Mouse (Mus musculus) WW6 (cell line): ENCODE measurements around the gene Ssbp4.
"Not testable (repeated sequence)": the region's sequence is repeated elsewhere in the genome, so short reads cannot be mapped to it uniquely, and the experiment has no call there.

Source experiments
- DNase-seq: peaks from one replicate; pipeline ENCODE4 v3.0.0-alpha.2; 2013; ENCODE audit warnings: low read depth, low spot score

Gene Ssbp4

DNA sequence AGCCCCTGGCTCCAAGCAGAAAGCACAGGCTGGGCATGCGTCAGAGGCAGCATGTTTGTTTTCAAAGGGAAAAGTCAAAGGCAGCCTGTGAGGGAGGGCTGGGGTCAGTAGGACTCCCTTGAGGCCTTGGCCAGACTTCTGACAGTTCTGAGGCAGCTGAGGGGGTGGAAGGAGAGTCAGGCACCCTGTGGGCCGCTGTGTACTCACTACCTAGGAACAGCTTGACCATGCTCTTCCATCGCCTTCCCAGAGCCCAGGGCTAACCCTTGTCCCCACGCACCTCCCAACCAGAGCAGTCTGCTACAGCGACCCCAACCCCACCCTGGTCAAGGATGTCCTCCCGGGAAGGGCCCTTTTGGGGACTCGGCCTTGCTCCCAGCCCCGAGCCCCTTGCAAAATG is 15.5 kb downstream of the Ssbp4 start:
- DNase-seq, result no peak

DNA sequence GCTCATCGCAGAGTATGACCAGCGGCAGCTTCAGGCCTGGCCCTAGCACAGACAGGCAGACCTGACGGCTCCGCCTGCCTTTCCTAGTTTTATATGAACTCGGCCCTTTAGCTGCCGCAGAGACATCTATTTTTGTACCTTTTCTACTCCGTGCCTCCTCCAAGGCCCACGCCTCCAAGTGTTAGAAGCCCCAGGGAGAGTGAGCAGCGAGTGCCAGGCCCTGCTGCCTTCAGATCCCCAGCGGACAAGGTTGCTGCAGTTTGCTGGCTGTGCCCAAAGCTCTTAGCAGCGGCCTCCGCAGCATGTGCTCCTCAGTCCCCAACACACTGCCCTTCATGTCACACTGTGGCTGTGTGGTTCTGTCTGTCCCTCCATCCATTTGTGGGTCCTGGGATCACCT is 17.1 kb downstream of the Ssbp4 start:
- no peak for DNase-seq

DNA sequence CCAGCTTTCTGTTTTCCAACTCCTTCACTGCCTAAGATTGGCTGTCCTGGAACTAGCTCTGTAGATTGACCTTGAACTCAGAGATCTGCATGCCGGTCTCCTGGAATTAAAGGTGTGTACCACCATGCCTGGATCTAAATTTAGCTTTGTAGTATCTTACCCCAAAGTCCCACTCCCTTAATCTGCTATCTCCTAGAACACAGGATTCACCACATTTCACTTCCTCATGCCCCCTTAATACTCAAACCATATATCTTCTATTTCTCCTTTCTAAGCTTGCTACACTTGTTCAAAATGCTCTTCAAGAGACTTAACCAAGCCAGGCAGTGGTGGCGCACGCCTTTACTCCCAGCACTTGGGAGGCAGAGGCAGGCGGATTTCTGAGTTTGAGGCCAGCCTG is 20.7 kb downstream of the Ssbp4 start:
- DNase-seq, result not testable (repeated sequence)

DNA sequence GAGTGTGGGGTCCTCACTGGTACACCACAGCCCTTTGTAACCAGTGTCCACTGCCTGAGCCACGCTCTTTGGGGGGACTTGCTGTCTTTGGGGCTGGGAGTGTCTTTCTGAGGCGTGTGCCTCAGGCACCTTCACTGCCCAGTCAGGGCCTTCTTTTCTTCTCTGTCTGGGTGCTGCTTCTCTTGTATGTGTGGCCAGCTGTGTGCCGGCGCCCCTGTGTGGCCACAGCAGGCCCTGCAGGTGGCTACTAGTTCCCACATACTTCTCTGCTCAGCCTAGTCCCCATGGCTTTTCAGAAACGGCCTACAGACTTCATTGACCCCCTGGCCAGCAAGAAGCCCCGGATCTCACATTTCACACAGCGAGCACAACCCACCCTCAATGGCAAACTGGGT is 23.4 kb downstream of the Ssbp4 start:
- DNase-seq, result no peak

DNA sequence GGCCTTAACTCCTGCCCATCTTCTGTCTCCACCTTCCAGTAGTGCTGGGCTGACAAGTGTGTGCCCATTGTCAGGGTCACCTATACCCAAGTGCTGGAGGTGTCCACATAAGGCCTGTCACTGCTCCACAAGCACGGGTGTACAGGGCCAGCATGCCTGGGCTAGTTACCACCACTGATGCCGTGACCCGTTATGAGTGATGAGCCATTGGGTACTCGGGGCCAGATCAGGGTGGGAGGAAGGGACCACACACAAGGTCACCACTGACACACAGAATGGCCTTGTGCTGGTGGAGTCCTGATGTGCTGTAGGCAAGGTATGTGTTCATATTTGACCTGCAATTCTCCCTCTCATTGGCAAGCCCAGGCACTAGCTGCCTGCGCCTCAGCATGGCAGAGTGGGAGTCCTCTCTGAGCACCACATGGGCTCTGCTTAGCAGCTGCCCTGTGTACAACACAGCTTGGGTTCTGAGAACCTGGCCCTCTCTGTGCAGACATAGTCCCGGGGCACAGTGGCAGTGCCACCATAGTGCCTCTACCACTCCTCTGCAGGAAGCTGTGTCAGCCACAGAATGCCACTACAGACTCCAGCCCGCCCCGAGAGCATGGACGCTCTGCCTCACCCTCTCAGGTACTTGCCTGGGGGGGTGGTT is 23.9 kb downstream of the Ssbp4 start:
- no peak for DNase-seq

DNA sequence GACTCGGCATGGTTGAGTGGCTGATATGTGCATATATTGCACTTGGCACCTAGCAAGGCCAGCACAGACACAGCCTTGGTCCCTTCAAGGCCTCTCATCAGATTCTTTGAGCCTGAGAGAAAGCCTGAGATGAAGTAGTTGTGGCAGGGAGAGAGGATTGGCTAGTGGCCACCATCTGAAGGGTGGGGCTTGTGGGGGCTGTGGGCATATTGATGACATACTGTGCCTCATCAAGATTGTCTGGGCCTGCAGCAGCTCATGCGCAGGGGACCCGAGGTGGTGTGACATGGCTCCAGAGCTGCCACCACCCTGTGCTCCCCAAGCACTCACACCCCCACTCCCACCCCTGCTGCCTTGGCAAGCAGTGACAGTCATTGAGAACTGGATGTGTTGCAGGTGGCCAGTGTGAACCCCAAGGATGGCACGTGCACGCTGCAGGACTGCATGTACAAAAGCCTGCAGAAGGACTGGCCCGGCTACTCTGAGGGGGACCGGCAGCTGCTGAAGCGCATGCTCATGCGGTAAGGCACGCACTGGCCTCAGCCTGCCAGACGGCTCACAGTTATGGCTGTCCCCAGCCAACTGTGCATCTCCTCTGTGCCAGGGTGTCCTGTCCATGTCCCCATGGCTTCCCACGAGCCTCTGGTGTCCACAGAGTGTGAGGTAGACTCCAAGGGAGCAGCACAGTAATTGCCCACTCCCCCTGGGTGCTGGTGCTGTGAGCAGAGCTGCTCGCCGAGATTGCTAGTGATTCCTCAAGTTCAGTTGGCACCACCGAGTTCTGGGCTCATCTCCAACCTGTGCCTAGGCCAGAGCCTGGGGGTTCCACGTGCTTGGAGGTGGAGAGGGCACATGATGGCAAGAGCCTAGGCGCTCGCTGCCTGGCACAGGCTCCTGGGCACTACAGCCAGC is 24.9 kb downstream of the Ssbp4 start:
- DNase-seq, result no peak

DNA sequence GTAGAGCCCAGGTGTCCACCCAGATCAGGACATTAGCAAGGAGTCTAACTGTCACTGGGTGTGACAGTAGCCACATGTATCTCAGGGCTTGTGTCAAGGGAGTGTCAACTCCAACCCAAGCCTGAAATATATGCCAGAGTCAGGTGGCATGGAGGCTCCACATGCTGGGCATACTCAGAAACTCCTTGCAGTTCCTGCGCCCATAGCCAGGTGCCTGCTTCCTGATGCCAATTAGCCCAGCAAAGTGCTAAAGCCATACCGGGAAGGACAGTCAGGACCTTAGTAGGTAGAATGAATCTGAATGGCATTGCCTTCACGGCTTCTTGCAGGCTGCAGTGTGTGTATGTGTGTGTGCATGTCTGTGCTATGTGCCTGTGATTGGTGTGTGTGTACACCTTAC is 31.5 kb downstream of the Ssbp4 start:
- DNase-seq, result no peak

DNA sequence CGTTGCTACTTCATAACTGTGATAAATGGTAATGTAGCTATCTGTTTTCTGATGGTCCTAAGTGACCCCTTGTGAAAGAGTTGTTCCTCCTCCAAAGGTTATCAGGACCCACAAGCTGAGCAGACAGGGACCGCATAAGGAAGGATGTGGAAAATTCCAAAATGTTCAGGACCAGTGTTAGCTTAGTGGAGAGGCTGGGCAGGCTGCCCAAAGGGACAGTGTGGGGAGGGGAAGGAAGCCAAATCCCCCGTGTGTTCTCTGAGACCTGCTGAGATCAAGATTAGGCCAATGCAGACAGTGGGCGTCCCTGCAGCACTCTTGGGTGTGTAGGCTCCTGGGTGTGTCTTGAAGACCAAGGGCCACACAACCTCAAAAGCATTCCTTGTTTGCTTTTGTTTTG is 33.8 kb downstream of the Ssbp4 start:
- DNase-seq, result no peak

DNA sequence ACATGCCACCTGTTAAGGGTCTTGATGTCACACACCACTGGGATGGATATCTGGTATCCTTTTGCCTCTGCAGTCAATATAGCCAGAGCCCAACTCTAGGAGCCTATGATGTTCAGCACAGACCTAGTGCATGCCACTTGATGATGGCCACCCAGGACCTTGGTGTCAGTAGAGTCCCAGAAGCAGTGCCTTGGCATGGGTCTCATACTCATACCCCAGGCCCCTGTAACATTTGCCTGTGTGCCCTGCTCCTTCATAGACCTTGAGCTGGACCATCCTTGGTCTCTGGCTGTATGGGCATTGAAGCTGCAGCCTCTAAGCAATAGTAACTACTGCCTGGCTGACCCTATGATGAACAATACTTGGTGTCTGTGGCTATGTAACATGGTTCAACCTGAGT is 34.4 kb downstream of the Ssbp4 start:
- no peak for DNase-seq

DNA sequence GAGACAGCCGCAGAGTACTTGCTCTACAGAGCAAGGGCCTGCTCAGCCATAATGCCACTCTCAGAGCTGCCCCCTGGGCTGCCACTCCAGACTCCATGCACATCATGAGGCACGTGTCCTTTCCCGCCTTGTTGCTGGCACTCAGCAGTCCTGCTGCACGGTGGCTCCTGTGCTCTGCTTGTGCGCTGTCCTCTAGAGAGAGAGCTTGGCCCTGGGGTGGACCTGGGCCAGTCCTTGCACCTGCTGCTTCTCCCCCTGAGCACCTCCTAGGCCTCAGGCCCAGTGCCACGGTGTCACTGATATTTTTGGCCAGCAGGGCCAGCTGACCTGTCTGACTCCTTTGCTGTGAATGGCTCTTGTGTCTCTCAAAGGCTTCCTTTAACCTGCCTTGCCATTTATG is 37.7 kb downstream of the Ssbp4 start:
- no peak for DNase-seq

DNA sequence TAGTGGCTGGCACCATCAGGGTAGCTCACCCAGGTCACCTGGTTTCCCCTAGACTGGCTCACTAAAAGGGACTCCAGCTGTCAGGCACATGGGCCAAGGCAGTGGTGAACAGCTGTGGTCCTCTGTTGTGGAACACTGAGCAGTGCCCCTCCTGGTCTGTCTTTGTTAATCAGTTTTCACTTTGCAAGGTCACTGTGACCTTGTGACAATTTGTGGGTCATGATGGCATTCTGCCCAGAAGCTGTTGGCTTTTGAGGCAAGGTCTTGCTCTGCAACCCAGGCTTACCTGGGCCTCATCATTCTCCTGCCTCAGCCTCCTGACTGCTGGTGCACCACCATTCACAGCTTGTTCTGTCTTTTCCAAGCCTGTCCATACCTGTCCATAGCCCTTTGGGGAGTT is 38.3 kb downstream of the Ssbp4 start:
- no peak for DNase-seq

DNA sequence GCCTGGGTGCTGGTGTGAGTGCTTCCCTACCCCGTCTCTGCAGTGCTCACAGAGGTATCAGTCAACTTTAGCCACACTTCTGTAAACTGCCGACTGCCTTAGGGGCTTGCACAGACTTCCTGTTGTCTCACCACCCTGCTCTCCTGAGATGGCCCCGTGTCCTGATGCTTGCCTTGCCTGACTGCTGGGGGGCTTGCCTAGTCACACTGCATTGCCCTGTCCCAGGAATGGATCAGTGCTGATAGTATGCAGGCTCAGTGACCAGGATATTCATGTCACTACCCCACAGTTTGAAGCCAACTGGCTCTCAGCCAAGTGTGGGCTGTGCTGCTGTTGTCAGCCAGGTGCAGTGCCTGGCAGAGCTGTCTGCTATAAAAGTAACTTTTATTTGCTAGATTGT is 43.1 kb downstream of the Ssbp4 start:
- no peak for DNase-seq

DNA sequence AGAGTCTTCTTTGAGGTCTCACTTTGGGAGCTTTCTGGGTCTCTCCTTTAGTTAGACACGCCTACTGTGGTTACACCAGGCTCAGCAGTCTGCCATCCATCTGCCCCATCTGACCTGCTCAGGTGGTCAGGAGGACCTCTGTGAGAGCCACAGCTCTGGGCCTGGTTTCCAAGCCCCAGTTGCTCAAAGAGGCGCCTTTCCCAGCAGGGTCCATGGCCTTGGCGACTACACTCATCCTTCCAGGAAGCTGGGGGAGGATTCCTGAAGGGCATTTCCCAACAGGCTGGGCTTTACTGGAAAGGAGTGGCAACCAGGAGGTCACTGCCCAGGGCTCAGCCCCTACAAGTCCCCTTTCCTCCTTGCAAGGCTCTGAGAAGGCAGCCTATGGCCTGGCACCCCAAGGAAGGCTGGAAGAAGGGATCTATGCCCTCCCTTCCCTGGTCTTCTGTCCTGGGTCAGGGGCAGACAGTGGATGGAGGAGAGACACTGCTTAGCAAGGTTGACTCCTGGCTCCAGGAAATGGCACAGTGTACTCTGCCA is 43.9 kb downstream of the Ssbp4 start:
- DNase-seq, result no peak

DNA sequence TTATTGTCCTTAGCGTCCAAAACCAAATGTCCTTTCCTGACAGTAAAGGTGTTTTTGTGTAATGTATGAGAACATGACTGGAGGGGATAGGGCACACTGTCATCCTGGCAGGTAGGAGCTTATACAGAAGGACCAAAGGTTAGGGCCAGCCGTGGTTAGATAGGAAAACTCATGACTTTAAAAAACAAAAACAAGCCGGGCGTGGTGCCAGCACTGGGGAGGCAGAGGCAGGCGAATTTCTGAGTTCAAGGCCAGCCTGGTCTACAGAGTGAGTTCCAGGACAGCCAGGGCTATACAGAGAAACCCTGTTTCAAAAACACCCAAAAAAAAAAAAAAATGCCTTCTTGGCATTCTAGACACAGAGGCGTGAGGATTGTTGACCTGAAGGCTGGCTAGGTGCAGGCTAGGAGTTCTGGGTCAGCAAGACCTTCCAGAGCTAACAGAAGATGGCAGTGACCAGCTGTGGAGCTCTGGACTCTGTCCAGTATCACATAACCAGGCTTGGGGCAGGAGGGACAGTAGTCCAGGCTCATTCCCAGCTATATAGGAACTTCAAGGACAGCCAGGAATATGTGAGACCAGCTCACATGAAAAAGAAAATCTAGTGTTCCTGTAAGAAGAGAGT is 44.8 kb downstream of the Ssbp4 start:
- no peak for DNase-seq

DNA sequence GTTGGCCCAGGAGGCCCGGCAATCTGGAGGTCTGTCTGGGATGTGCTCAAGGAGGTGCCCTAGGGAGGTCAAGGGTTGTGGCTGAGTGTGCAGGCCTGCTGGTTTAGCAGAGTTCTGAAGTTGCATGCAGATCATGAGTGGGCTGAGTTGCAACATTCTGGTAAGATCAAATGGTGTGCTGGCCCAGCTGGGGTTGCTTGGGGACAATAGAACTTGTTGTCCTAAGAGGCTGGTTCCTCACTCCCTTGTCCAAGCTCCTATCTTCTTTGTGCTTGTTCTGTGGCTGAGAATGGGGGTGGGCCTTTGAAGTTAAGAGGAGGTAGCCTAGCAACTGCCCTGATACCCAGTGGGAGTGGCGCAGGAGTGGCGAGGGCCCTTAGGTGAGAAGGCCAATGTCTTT is 45.9 kb downstream of the Ssbp4 start:
- no peak for DNase-seq

DNA sequence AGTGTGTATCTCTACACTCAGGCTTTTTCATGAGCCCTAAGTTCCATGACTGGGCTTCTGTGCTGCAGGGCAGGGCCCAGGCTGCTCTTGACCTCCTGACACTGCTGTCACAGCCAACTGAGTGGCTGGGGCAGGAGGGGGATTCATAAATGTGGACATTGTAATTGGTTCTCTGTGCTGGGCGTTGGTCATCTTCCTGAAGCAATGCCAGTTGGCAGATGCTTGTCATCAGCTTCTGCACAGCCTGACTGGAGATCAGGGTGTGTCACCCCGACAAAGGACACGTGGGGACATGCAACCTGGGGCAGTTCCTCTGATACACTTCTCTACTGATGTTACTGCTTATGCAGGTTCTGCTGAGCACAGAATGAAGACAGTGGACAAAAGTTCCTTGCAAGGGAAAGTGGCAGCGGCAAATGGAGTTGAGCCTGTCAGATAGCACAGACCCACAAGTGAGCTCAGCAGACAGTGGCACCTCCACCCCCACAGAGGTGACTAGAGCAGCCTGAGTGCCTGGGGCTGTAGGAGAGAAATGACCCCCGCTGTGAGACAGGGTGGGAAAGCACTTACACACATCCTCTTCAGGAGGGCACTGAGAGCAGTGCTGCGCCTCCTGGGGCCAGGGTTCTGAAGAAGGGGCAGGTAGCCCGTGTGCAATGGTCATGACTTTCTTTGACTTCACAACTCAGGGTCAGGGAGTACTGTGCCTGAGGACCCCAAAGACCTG is 46.7 kb downstream of the Ssbp4 start:
- DNase-seq, result no peak

DNA sequence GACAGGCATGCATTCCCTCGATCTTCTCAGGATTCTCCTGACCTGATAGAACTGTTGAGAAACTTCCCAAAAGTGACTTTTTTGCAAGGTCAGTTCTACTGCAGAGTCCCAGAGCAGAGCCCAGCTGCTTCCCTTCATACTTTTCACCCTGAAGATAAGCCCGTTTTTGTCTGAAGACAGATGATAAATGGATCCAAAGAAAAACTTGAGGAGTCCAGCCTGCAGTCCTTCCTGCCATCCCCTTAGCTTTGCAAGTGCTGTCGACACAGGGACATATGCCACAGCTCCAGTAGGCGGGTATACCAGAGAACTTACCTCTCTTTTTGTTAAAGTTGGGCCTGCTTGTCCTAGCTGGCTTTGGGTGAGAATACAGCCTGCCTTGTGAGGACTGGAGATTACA is 47.3 kb downstream of the Ssbp4 start:
- no peak for DNase-seq

DNA sequence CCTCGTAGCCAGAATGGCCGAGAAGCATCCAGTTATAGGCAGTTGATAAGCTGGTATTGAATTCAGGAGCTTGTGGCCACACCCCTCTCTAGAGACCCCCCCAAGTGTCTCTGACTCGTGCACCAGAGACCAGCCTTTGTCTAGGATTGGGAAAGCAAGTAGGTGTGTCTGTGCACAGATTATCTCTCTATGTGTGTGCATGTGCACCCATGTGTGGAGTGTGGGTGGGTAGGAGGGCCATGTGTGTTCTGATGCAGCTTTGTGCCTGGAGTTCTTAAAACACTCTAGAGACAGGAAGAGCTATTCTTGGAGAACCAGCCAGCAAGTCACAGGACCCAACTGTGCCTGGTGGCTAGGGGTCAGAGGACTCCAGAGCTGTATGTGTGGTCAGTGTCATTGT is 48.1 kb downstream of the Ssbp4 start:
- no peak for DNase-seq

DNA sequence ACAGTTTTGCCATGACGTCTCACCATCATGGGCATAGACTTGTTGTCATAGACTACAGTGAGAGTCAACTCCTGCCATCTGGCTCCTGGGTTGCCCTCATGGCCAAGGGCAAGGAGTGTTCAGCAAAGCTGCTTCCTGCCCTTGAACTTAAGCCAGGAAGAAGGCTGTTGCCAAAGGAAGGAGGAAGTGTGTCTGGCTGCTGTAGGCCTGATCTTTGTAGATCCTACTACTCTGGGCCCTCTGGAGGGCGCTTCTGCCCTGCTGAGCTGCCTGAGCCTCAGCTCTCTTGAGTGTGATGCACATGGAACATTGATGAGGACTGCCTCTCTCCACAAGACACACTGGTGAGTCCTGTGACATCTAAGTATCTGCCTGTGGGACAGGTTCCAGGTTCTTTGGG is 48.6 kb downstream of the Ssbp4 start:
- no peak for DNase-seq

DNA sequence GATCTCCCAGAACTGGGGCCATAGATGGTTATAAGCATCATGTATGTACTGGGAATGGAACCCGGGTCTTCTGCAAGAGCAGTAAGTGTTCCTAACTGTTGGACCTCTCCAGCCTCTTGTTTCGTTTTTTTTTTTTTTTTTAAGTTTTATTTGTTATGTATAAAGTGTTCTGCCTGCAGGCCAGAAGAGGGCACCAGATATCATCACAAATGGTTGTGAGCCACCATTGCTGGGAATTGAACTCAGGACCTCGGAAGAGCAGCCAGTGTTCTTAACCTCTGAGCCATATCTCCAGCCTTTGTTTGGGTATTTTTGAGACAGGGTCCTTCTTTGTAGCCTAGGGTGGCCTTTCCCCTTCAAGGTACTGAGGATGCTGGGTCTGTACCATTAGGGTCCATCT is 49.7 kb downstream of the Ssbp4 start:
- no peak for DNase-seq

DNA sequence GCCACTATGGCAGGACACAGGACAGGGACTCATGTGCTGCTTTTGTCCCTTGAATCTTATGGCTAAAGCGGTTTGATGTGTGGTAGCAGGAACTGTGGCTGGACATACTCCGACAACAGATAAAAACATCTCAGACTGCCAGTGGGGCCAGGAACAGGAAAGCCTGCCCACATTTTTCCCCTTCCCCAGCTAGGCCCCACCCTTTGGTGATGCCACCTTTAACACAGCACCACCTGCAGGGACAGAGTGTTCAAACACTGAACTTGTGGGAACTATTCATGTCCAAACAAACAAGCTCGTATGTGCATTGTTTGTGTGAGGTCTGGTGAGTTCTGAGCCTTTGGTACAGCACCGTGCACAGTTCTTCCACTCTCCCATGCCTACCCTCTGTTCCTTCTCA is 50.3 kb downstream of the Ssbp4 start:
- DNase-seq, result no peak
